Mouse (Mus musculus) Patski (cell line): ENCODE measurements at regions not wholly inside any gene's neighbourhood (a gene's known extent, or its start where the extent isn't known, plus 50 kb on each side); places are given as distances from the start of the nearest gene placed in this dataset.

ENCODE experiments used
- ATAC-seq: fragments of 100-300 bp; one replicate; pipeline ENCODE4 v1.8.0; 2021
- CTCF ChIA-PET: fragments of 350-600 bp; sonication (Branson Sonifier 250); formaldehyde crosslinking; loops from one replicate; lab custom pipeline; 2022; ENCODE audit warnings: inconsistent platforms; lab: Charles Lee
- POLR2A ChIA-PET: fragments of 350-600 bp; sonication (Branson Sonifier 250); formaldehyde crosslinking; loops from one replicate; lab custom pipeline; 2022; ENCODE audit warnings: antibody characterized with exemption, inconsistent platforms; lab: Charles Lee
- DNase-seq: peaks from one replicate; pipeline ENCODE4 v3.0.0-alpha.2; 2011; ENCODE audit warnings: low read depth, low spot score
- H3K27me3 ChIP-seq: fragments of 371-371 bp; one replicate; pipeline ENCODE4 v1.5.1; 2021
- CTCF ChIP-seq: fragments of 100-300 bp; IDR thresholded peaks from one replicate; pipeline ENCODE4 v1.5.1; 2021
- in situ Hi-C: fragments of 300-500 bp; cut with MboI; formaldehyde crosslinking; loops from 3 replicates; pipeline ENCODE4 v1.11.1; 2018; ENCODE audit warnings: low pct_unique_long_range_greater_than_20kb, mixed read lengths

- TF ChIP-seq CTCF = no peak
- CTCF ChIA-PET = no interaction called here
- in situ Hi-C loops = no loop called here
- H3K27me3 ChIP-seq = no peaks in the 10 kb centered on the region
- ATAC-seq (no peak), DNase-seq (no peak)
- POLR2A ChIA-PET = no interaction called here
Measured at GRCm38 (mm10) chr9:34143131-34143795, 342.4 kb upstream of the Kirrel3 start.

- H3K27me3 ChIP-seq = no peaks in the 10 kb centered on the region
- no peak for ATAC-seq
- in situ Hi-C loops = no loop called here
- DNase-seq = no peak
- POLR2A ChIA-PET = no interaction called here
- no peak for TF ChIP-seq CTCF
- CTCF ChIA-PET = no interaction called here
Measured at GRCm38 (mm10) chr9:34155240-34156019, 330.3 kb upstream of the Kirrel3 start.

GRCm38 (mm10) chr9:34156581-34156980 lies 329.1 kb upstream of the Kirrel3 start:
- DNase-seq = no peak

GRCm38 (mm10) chr9:34161119-34161518 lies 324.6 kb upstream of the Kirrel3 start:
- DNase-seq (no peak), ATAC-seq (no peak)
- H3K27me3 ChIP-seq = no peaks in the 10 kb centered on the region
- POLR2A ChIA-PET = no interaction called here
- no peak for TF ChIP-seq CTCF
- in situ Hi-C loops = no loop called here
- CTCF ChIA-PET = interaction anchor here (1.0 kb wide), 1 partner anchor 19 kb away, joined by 3 read pairs; no protein-coding TSS in a partner anchor

More at GRCm38 (mm10) chr9:34156581-34156980, 329.1 kb upstream of the Kirrel3 start:
- H3K27me3 ChIP-seq = no peaks in the 10 kb centered on the region
- ATAC-seq = no peak
- no peak for TF ChIP-seq CTCF
- POLR2A ChIA-PET = no interaction called here
- in situ Hi-C loops = no loop called here
- CTCF ChIA-PET = interaction anchor here (1.2 kb wide), 1 partner anchor 35 kb away, joined by 3 read pairs; no protein-coding TSS in a partner anchor

GRCm38 (mm10) chr9:34186314-34186713 lies 299.4 kb upstream of the Kirrel3 start:
- no peaks in the 10 kb centered on the region for H3K27me3 ChIP-seq
- in situ Hi-C loops = no loop called here
- DNase-seq = no peak
- POLR2A ChIA-PET = no interaction called here
- ATAC-seq = no peak
- TF ChIP-seq CTCF = no peak
- CTCF ChIA-PET = no interaction called here

- CTCF ChIA-PET = no interaction called here
- ATAC-seq (no peak), DNase-seq (no peak)
- POLR2A ChIA-PET = no interaction called here
- TF ChIP-seq CTCF = no peak
- in situ Hi-C loops = no loop called here
- no peaks in the 10 kb centered on the region for H3K27me3 ChIP-seq
Measured at GRCm38 (mm10) chr9:34192542-34192941, 293.2 kb upstream of the Kirrel3 start.

- in situ Hi-C loops = no loop called here
- ChIA-PET POLR2A (no interaction called here), CTCF (no interaction called here)
- H3K27me3 ChIP-seq = no peaks in the 10 kb centered on the region
- ATAC-seq (no peak), DNase-seq (no peak)
- TF ChIP-seq CTCF = no peak
Measured at GRCm38 (mm10) chr9:34202122-34202941, 283.4 kb upstream of the Kirrel3 start.

GRCm38 (mm10) chr9:34202942-34203551 lies 282.6 kb upstream of the Kirrel3 start:
- ATAC-seq (no peak), DNase-seq (no peak)
- no peaks in the 10 kb centered on the region for H3K27me3 ChIP-seq
- CTCF ChIA-PET = interaction anchor here (1.0 kb wide), 1 partner anchor 15 kb away, joined by 3 read pairs; no protein-coding TSS in a partner anchor
- in situ Hi-C loops = no loop called here
- no peak for TF ChIP-seq CTCF
- POLR2A ChIA-PET = no interaction called here

GRCm38 (mm10) chr9:34203624-34204365 lies 281.9 kb upstream of the Kirrel3 start:
- in situ Hi-C loops = no loop called here
- H3K27me3 ChIP-seq = no peaks in the 10 kb centered on the region
- ATAC-seq = no peak
- ChIA-PET CTCF (interaction anchor here (1.0 to 1.4 kb wide), 3 partner anchors 12 to 1143 kb away, joined by 3 read pairs; no protein-coding TSS in a partner anchor), POLR2A (no interaction called here)
- no peak for TF ChIP-seq CTCF
- no peak for DNase-seq
